Comparison of ENCODE assay signal across 13 mouse cellular contexts in the genomic region with DNA sequence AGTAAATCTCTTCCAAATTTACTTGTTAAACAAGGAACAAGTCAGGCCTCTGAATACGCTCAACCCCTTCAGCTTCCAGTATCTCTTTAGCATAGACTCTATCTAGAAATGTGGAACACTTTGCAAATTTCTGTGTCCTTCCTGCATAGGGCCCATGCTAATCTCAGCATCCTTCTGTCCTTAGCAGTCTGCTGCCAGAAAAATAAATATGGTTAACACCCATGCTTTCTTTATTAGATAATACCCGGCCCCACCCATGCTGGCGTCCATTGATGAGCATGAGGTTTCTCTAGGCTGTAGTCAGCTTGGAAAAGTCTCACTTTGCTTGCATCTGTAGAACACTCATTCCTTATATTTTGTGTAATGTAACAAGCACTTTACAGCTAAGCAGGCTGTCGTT.
"Had no signal": no experiment of that assay in that cellular context is flagged by ENCODE, and none has a peak within 500 bp of the region (broad histone marks: within the 10 kb centered on the region; RNA-seq: fewer than 3 reads in every experiment).

No protein-coding gene starts in this region.

- H3K4me3 ChIP-seq: kidney, embryonic 15.5 days; left cerebral cortex, adult 2 months; limb, embryonic 12.5 days; midbrain, embryonic 10.5 days had no signal

- ATAC-seq: intestine, embryonic 16.5 days had no signal

- H3K27ac ChIP-seq: kidney, embryonic 15.5 days; left cerebral cortex, adult 2 months; limb, embryonic 12.5 days; liver, embryonic 14.5 days; midbrain, embryonic 10.5 days had no signal

- H3K9me3 ChIP-seq: kidney, embryonic 15.5 days; limb, embryonic 12.5 days; midbrain, embryonic 10.5 days had no signal

- H3K36me3 ChIP-seq: kidney, embryonic 15.5 days; limb, embryonic 12.5 days; midbrain, embryonic 10.5 days had no signal

- H3K4me2 ChIP-seq: kidney, embryonic 15.5 days; limb, embryonic 12.5 days had no signal

- DNase-seq: kidney, adult 2 months; kidney, postnatal 25 days; midbrain, embryonic 14.5 days; right cerebral cortex, postnatal 4 days; spleen, adult 18-20 months; thymus, adult 18-20 months; thymus, postnatal 14 days had no signal

- H3K27me3 ChIP-seq: kidney, embryonic 15.5 days; limb, embryonic 12.5 days had no signal

- H3K9ac ChIP-seq: kidney, embryonic 15.5 days; limb, embryonic 12.5 days; liver, embryonic 14.5 days had no signal
